Mouse (Mus musculus) adrenal gland, postnatal 25 days (tissue): ENCODE measurements at regions not wholly inside any gene's neighbourhood (a gene's known extent, or its start where the extent isn't known, plus 50 kb on each side); places are given as distances from the start of the nearest gene placed in this dataset.

Experiments
- DNase-seq: peaks from one replicate; pipeline ENCODE4 v3.0.0; 2021; ENCODE audit warnings: mixed read lengths

GRCm38 (mm10) chr2:148107607-148108115 is 60.9 kb upstream of the Foxa2 start:
- no peak for DNase-seq

GRCm38 (mm10) chr2:148110149-148110548 is 63.4 kb upstream of the Foxa2 start:
- no peak for DNase-seq

- no peak for DNase-seq
Measured at GRCm38 (mm10) chr2:148111889-148112288, 65.1 kb upstream of the Foxa2 start.

- DNase-seq: no peak
Measured at GRCm38 (mm10) chr2:148113184-148113583, 66.4 kb upstream of the Foxa2 start.

- DNase-seq: no peak
Measured at GRCm38 (mm10) chr2:148114600-148114999, 67.8 kb upstream of the Foxa2 start.

GRCm38 (mm10) chr2:148116033-148116790 is 69.4 kb upstream of the Foxa2 start:
- no peak for DNase-seq

- DNase-seq: no peak
Measured at GRCm38 (mm10) chr2:148117420-148117819, 70.7 kb upstream of the Foxa2 start.

- peak; percentile 25 for DNase-seq
Measured at GRCm38 (mm10) chr2:148121885-148122876, 75.4 kb upstream of the Foxa2 start.

GRCm38 (mm10) chr2:148123780-148124179 is 77.0 kb upstream of the Foxa2 start:
- DNase-seq: no peak

- DNase-seq: no peak
Measured at GRCm38 (mm10) chr2:148133811-148134210, 87.0 kb upstream of the Foxa2 start.

GRCm38 (mm10) chr2:148141936-148142335 is 95.2 kb upstream of the Foxa2 start:
- DNase-seq: no peak

- DNase-seq: no peak
Measured at GRCm38 (mm10) chr2:148144816-148145215, 98.0 kb upstream of the Foxa2 start.

- no peak for DNase-seq
Measured at GRCm38 (mm10) chr2:148148272-148148671, 101.5 kb upstream of the Foxa2 start.

- DNase-seq: no peak
Measured at GRCm38 (mm10) chr2:148149426-148149825, 102.7 kb upstream of the Foxa2 start.

- DNase-seq: no peak
Measured at GRCm38 (mm10) chr2:148153513-148154271, 106.9 kb upstream of the Foxa2 start.

- no peak for DNase-seq
Measured at GRCm38 (mm10) chr2:148156122-148156521, 109.4 kb upstream of the Foxa2 start.

- DNase-seq: no peak
Measured at GRCm38 (mm10) chr2:148159028-148159600, 112.3 kb upstream of the Foxa2 start.

- no peak for DNase-seq
Measured at GRCm38 (mm10) chr2:148160997-148161396, 114.2 kb upstream of the Foxa2 start.

GRCm38 (mm10) chr2:148161966-148162365 is 115.2 kb upstream of the Foxa2 start:
- DNase-seq: no peak

- DNase-seq: no peak
Measured at GRCm38 (mm10) chr2:148162562-148162961, 115.8 kb upstream of the Foxa2 start.

- DNase-seq: peak; percentile 6
Measured at GRCm38 (mm10) chr2:148171113-148171512, 124.3 kb upstream of the Foxa2 start.

- no peak for DNase-seq
Measured at GRCm38 (mm10) chr2:148171699-148172098, 124.9 kb upstream of the Foxa2 start.
